ENCODE assay signal across 8 mouse cellular contexts in the genomic region with DNA sequence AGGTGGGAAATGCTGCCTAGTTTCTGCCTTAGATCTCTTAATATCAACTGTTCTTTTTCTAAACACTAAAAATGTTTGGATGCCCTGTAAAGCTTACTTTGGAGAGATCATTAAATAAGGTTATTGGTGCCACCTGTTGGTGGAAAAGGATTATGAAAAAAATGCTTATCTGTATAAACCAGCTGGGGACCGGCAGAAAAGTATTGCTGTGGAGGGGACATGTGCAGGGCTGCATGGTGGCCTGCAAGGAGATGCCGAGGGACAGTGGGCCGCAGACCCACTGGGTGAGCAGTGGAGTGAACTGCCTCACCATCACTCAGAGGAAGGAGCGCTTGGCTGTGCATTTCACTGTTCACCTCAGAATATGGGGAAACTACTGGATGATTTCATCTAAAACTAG. TPM values are rescaled to one million over a fixed set of nuclear protein-coding genes. Genes with fewer than 3 reads are reported as not detected.
DNase-seq lines count a peak whose midpoint lies in the region; ATAC-seq and TF ChIP-seq lines count a peak whose summit lies in the region.

No protein-coding gene starts in this region.

- no peaks in the 10 kb centered on the region for H3K27me3 ChIP-seq in CH12.LX (replicated peaks)
- no peaks in the 10 kb centered on the region for H3K27me3 ChIP-seq in liver, embryonic 13.5 days

- no peak for TF ChIP-seq EP300 in CH12.LX (IDR thresholded peaks at IDR 0.05; ENCODE audit: low read length)

- no peaks in the 10 kb centered on the region for H3K79me2 ChIP-seq in CH12.LX (replicated peaks; ENCODE audit: control insufficient read depth, extremely low read depth, insufficient read depth, poor library complexity, severe bottlenecking)

- H3K9me3 ChIP-seq in CH12.LX (replicated peaks; ENCODE audit: low read length) = no peaks in the 10 kb centered on the region
- no peaks in the 10 kb centered on the region for H3K9me3 ChIP-seq in liver, embryonic 13.5 days (replicated peaks)

- peaks cover 7 to 11% of the 10 kb centered on the region in 2 experiments; a peak in 3 of 4 replicates for H3K4me1 ChIP-seq in CH12.LX (ENCODE audit: control insufficient read depth in 1 of 2, insufficient read depth in 2 of 2)
- no peaks in the 10 kb centered on the region for H3K4me1 ChIP-seq in liver, embryonic 13.5 days (replicated peaks)

- peak in 1 of 2 experiments; percentile 60 for DNase-seq in layer of hippocampus, adult 2 months (ENCODE audit: low spot score in 2 of 2)
- no peak for DNase-seq in layer of hippocampus, postnatal 10 days (ENCODE audit: low spot score in 2 of 2)
- DNase-seq in CH12.LX (ENCODE audit: extremely low read depth) (peak; percentile 58), NIH3T3 (ENCODE audit: low read depth) (peak; percentile 86)
- peak; percentile 15 for DNase-seq in liver, embryonic 13.5 days
- DNase-seq in frontal cortex, postnatal 14 days (ENCODE audit: low spot score in 2 of 2) = no peak
- DNase-seq in cerebellum, postnatal 25 days = no peak
- no peak for DNase-seq in spleen, postnatal 10 days (ENCODE audit: low spot score in 2 of 2)

- WGBS in liver, embryonic 13.5 days (ENCODE audit: insufficient replicate concordance) = 34% methylated on average over 4 of the region's 4 CpGs

- H3K4me3 ChIP-seq in layer of hippocampus, adult 2 months = no peak overlapping the region
- H3K4me3 ChIP-seq in CH12.LX (replicated peaks in 1 of 3; ENCODE audit: low read depth in 2 of 3, low read length in 2 of 3, poor library complexity in 1 of 3) = no peak overlapping the region
- H3K4me3 ChIP-seq in liver, embryonic 13.5 days (replicated peaks) = no peak overlapping the region

- H3K36me3 ChIP-seq in CH12.LX (replicated peaks in 1 of 2; ENCODE audit: control insufficient read depth in 1 of 2, insufficient read depth in 1 of 2, low read length in 1 of 2) = no peaks in the 10 kb centered on the region
- peaks cover 6% of the 10 kb centered on the region; the same call in 1 of the 2 replicates for H3K36me3 ChIP-seq in liver, embryonic 13.5 days

- in situ Hi-C loops in CH12.LX (cut with MboI; ENCODE audit: low pct_ligation_motif_present, low pct_unique_long_range_greater_than_20kb, low sequenced_read_pairs) = loop anchor here (5.0 kb wide), 1 partner anchor 306 kb away; no protein-coding TSS in a partner anchor

- H3K9ac ChIP-seq in CH12.LX (ENCODE audit: insufficient read depth, low read depth) = no peak overlapping the region
- no peak overlapping the region for H3K9ac ChIP-seq in liver, embryonic 13.5 days

- no peak overlapping the region for H3K27ac ChIP-seq in layer of hippocampus, adult 2 months
- no peak overlapping the region for H3K27ac ChIP-seq in CH12.LX (ENCODE audit: insufficient read depth, low read depth)
- H3K27ac ChIP-seq in liver, embryonic 13.5 days = no peak overlapping the region

- dilution Hi-C loops in CH12.LX (cut with MboI; ENCODE audit: extremely low pct_ligation_motif_present, extremely low pct_unique_long_range_greater_than_20kb, low sequenced_read_pairs) = no loop called here

- TF ChIP-seq RAD21 in CH12.LX (IDR thresholded peaks at IDR 0.05; ENCODE audit: low read depth, low read length) = peak; percentile 79

- TF ChIP-seq POLR2A in CH12.LX (IDR thresholded peaks at IDR 0.05; ENCODE audit: low read depth, low read length) = no peak

- peak; percentile 72 for TF ChIP-seq CTCF in layer of hippocampus, adult 2 months (conservative IDR thresholded peaks at IDR 0.05)
- TF ChIP-seq CTCF in CH12.LX (conservative IDR thresholded peaks at IDR 0.05 in 1 of 2, IDR thresholded peaks at IDR 0.05 in 1 of 2; ENCODE audit: low read depth in 2 of 2, low read length in 2 of 2) = peak in 1 of 2 experiments; percentile 72; a peak in 2 of 4 replicates

- no peak for ATAC-seq in liver, embryonic 13.5 days (ENCODE audit: low read depth)

- H3K4me2 ChIP-seq in CH12.LX (ENCODE audit: insufficient read depth, low read depth, poor library complexity, severe bottlenecking) = no peak overlapping the region
- no peak overlapping the region for H3K4me2 ChIP-seq in liver, embryonic 13.5 days

TF ChIP-seq in CH12.LX, 34 proteins besides CTCF, POLR2A, EP300 and RAD21:
- TF ChIP-seq JUN (IDR thresholded peaks at IDR 0.05; ENCODE audit: insufficient read depth, low read depth, low read length) (no peak), SMC3 (IDR thresholded peaks at IDR 0.05; ENCODE audit: low read depth, low read length) (peak; percentile 68)

RNA-seq across cellular contexts. Expression of gene Gldc, which starts 47.1 kb away (rescaled TPM):
- total RNA-seq in layer of hippocampus, adult 2 months (2021) = 10 to 100 TPM; 35.9 to 37.1 TPM
- total RNA-seq in layer of hippocampus, postnatal 10 days (2021) = 10 to 100 TPM; 22.6 to 24.5 TPM
- 1.3 and 1.8 TPM in 2 replicates for total RNA-seq in CH12.LX (2012; rRNA removed)
- total RNA-seq in CH12.LX (2014; rRNA removed) = 0.24 and 0.30 TPM in 2 replicates
- 0.64 and 0.87 TPM in 2 replicates for polyA plus RNA-seq in CH12.LX (2012; ENCODE audit: insufficient read length, low read depth)
- 18.8 and 24.0 TPM in 2 replicates for polyA plus RNA-seq in liver, embryonic 13.5 days (2015; fragmentation: Nextera tagmentation; extraction: Ambion mirVana)

Comparison
In these comparisons a context has a peak if more than half of its experiments do, and no peak if none do; other contexts are left out.
1. DNase-seq: peak in CH12.LX (single experiment), NIH3T3 (single experiment) and liver, embryonic 13.5 days (single experiment); none in layer of hippocampus, postnatal 10 days (0 of 2), frontal cortex, postnatal 14 days (0 of 2), cerebellum, postnatal 25 days (0 of 2) and spleen, postnatal 10 days (0 of 2).
2. RNA of gene Gldc, which starts 47.1 kb away (total RNA-seq): 35.9 to 37.1 TPM in layer of hippocampus, adult 2 months and 22.6 to 24.5 TPM in layer of hippocampus, postnatal 10 days; 0.24 to 1.8 TPM in CH12.LX; every median in the first group is over 4 times any median in the second.